Mouse (Mus musculus) CH12.LX (cell line): Measurements from ENCODE around the gene Dennd1a.

Source experiments
- BHLHE40 ChIP-seq: IDR thresholded peaks from 2 replicates; pipeline ENCODE4 v1.6.1; 2011; ENCODE audit warnings: mild to moderate bottlenecking, low read depth, low read length, improper control_type of control experiment
- CHD1 ChIP-seq: IDR thresholded peaks from 2 replicates; pipeline ENCODE4 v1.6.1; 2012; ENCODE audit warnings: low read depth, low read length, improper control_type of control experiment, inconsistent platforms
- CTCF ChIP-seq, 2 experiments: IDR thresholded peaks in 1 of 2; conservative IDR thresholded peaks in 1 of 2; 2 replicates each; pipeline ENCODE4 v1.5.1; 2011 to 2012; ENCODE audit warnings: low read depth in 2 of 2, low read length in 2 of 2, improper control_type of control experiment in 1 of 2, inconsistent platforms in 1 of 2, mild to moderate bottlenecking in 1 of 2, moderate library complexity in 1 of 2
- EP300 ChIP-seq: IDR thresholded peaks from 2 replicates; pipeline ENCODE4 v1.6.1; 2011; ENCODE audit warnings: low read length, improper control_type of control experiment
- MAFK ChIP-seq: IDR thresholded peaks from 2 replicates; pipeline ENCODE4 v1.6.1; 2011; ENCODE audit warnings: low read length, improper control_type of control experiment; ENCODE audit not compliant: insufficient replicate concordance
- MYC ChIP-seq: IDR thresholded peaks from 2 replicates; pipeline ENCODE4 v1.6.1; 2011; ENCODE audit warnings: low read depth, mild to moderate bottlenecking, improper control_type of control experiment, low read length
- NRF1 ChIP-seq: IDR thresholded peaks from 2 replicates; pipeline ENCODE4 v1.6.1; 2014; ENCODE audit warnings: low read depth, mild to moderate bottlenecking, inconsistent platforms, low read length, improper control_type of control experiment, moderate library complexity
- POLR2A ChIP-seq: IDR thresholded peaks from 2 replicates; pipeline ENCODE4 v1.6.1; 2011; ENCODE audit warnings: low read depth, mild to moderate bottlenecking, improper control_type of control experiment, low read length
- TBP ChIP-seq: conservative IDR thresholded peaks from 2 replicates; pipeline ENCODE4 v1.6.1; 2011; ENCODE audit warnings: low read depth, low read length, improper control_type of control experiment

- TF ChIP-seq POLR2A (no peak), MYC (no peak), CTCF (conservative IDR thresholded peaks at IDR 0.05 in 1 of 2, IDR thresholded peaks at IDR 0.05 in 1 of 2; ENCODE audit: low read depth in 2 of 2, low read length in 2 of 2) (no peak), MAFK (no peak), EP300 (no peak), TBP (no peak), NRF1 (no peak), CHD1 (no peak), BHLHE40 (no peak)
Measured at GRCm38 (mm10) chr2:38102674-38103073, 184.5 kb downstream of the Dennd1a start.
